Mouse (Mus musculus): ENCODE measurements around the gene Zfp418.
"Not testable (repeated sequence)": the region's sequence is repeated elsewhere in the genome, so short reads cannot be mapped to it uniquely, and the experiment has no call there.

Gene Zfp418

GRCm38 (mm10) chr7:7171227-7172147 is at the start of gene Zfp418:
Zfp418 (plus strand) TSS chr7:7171330.
- peak; percentile 44 to 65 for DNase-seq (ENCODE audit: low spot score in 2 of 2)

GRCm38 (mm10) chr7:7121602-7121980 is 49.5 kb upstream of the Zfp418 start:
- no peak for DNase-seq (ENCODE audit: low spot score in 2 of 2)

GRCm38 (mm10) chr7:7130491-7131124 is 40.5 kb upstream of the Zfp418 start:
- DNase-seq (ENCODE audit: low spot score in 2 of 2) = not testable (repeated sequence)

- no peak for DNase-seq (ENCODE audit: low spot score in 2 of 2)
Observed at GRCm38 (mm10) chr7:7132751-7133150, 38.4 kb upstream of the Zfp418 start.

GRCm38 (mm10) chr7:7136379-7136866 is 34.7 kb upstream of the Zfp418 start, which contains the start of gene Zfp773:
Zfp773 (minus strand) TSS chr7:7136755.
- peak; percentile 45 to 60 for DNase-seq (ENCODE audit: low spot score in 2 of 2)

GRCm38 (mm10) chr7:7144215-7144614 is 26.9 kb upstream of the Zfp418 start:
- DNase-seq (ENCODE audit: low spot score in 2 of 2) = no peak

- no peak for DNase-seq (ENCODE audit: low spot score in 2 of 2)
Observed at GRCm38 (mm10) chr7:7145991-7146608, 25.0 kb upstream of the Zfp418 start.

GRCm38 (mm10) chr7:7185897-7186296 is 14.8 kb downstream of the Zfp418 start:
- no peak for DNase-seq (ENCODE audit: low spot score in 2 of 2)

- DNase-seq (ENCODE audit: low spot score in 2 of 2) = no peak
Observed at GRCm38 (mm10) chr7:7187417-7188190, 16.5 kb downstream of the Zfp418 start.

GRCm38 (mm10) chr7:7188191-7188942 is 17.2 kb downstream of the Zfp418 start:
- DNase-seq (ENCODE audit: low spot score in 2 of 2) = peak; percentile 60 to 71

GRCm38 (mm10) chr7:7209313-7210151 is 38.4 kb downstream of the Zfp418 start, which contains the start of gene Zfp772:
Zfp772 (minus strand) TSS chr7:7209998.
- peak; percentile 44 to 53 for DNase-seq (ENCODE audit: low spot score in 2 of 2)

All from urinary bladder, postnatal 36 days (tissue).